ENCODE assay signal across 7 mouse cellular contexts in the genomic region with DNA sequence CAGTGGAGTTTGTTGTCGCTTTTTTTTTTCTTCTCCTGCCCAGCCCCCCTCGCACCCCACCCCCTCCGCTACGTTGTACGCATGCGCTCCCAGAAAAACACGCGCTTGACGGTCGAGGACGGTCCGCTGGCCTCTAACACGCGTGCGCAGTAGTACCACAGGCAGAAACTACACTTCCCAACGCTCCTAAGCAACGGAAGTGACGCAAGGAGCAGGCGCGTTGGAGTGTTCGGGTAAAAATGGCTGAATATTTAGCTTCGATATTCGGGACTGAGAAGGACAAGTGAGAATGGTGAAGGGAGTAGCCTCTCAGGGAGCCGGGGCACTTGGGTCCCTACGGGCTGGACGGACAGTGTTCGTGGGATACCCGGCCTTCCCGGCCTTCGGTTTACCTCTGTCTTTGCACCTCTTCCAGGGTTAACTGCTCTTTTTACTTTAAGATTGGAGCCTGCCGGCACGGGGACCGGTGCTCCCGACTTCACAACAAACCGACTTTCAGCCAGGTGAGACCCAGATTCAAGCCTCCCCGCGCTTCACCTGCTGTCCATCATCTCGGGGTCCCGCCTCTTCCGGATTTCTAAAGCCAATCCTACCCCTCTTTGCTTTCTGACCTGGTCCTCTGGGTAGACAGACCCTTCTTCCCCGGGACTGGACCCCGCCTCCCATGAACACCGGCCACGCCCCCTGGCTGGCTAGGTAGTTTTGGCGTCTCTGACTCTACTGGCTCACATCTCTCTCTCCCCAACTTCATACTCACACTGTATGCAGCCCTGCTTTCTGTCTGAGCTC. TPM values are rescaled to one million over a fixed set of nuclear protein-coding genes. Genes with fewer than 3 reads are reported as not detected.
DNase-seq lines count a peak whose midpoint lies in the region; ATAC-seq lines count a peak whose summit lies in the region.

Gene U2af1l4, plus strand, starts transcription at position 185 of the 789 bp plus-strand sequence.
Gene Gm49396, plus strand, starts transcription at position 228 of the 789 bp plus-strand sequence.
Gene Psenen, minus strand, starts transcription at position 511 of the 789 bp plus-strand sequence.

- intact Hi-C loops in gastrocnemius, postnatal 36 days (cut with DNase I): no loop called here
- intact Hi-C loops in left cerebral cortex, postnatal 25 days (cut with DNase I): loop anchor here (1.0 kb wide), 1 partner anchor 25 kb away; the partner anchor contains the start of gene Kmt2b

- no peaks in the 10 kb centered on the region for H3K9me3 ChIP-seq in intestine, embryonic 15.5 days
- H3K9me3 ChIP-seq in midbrain, embryonic 10.5 days (replicated peaks): no peaks in the 10 kb centered on the region

- WGBS in intestine, embryonic 15.5 days: 0% methylated on average over 45 of the region's 45 CpGs
- under 1% methylated on average over 45 of the region's 45 CpGs for WGBS in midbrain, embryonic 10.5 days

- peak within 1 kb of the TSS; percentile 67 for H3K4me3 ChIP-seq in intestine, embryonic 15.5 days (replicated peaks)
- H3K4me3 ChIP-seq in midbrain, embryonic 10.5 days: peak within 1 kb of the TSS; percentile 71

- peak within 1 kb of the TSS; percentile 77 for H3K4me2 ChIP-seq in intestine, embryonic 15.5 days (replicated peaks)

- H3K4me1 ChIP-seq in intestine, embryonic 15.5 days (replicated peaks): peaks cover 18% of the 10 kb centered on the region; the same call in 1 of the 2 replicates
- H3K4me1 ChIP-seq in midbrain, embryonic 10.5 days: peaks cover 28% of the 10 kb centered on the region

- peak; percentile 90 for ATAC-seq in intestine, embryonic 15.5 days

- DNase-seq in adrenal gland, adult 2 months: peak; percentile 95
- peak; percentile 98 for DNase-seq in embryo, embryonic 11.5 days (ENCODE audit: low read depth, low spot score)
- DNase-seq in gastrocnemius, postnatal 36 days: peak; percentile 90 to 96
- DNase-seq in left cerebral cortex, postnatal 25 days (ENCODE audit: low spot score in 2 of 2): peak; percentile 95 to 98
- peak; percentile 97 for DNase-seq in midbrain, embryonic 10.5 days (ENCODE audit: low spot score)
- peak; percentile 96 for DNase-seq in right cerebral cortex, postnatal 4 days

- H3K27ac ChIP-seq in intestine, embryonic 15.5 days: peak within 1 kb of the TSS; percentile 96
- peak within 1 kb of the TSS; percentile 93 for H3K27ac ChIP-seq in midbrain, embryonic 10.5 days (replicated peaks)

- H3K27me3 ChIP-seq in intestine, embryonic 15.5 days (replicated peaks): no peaks in the 10 kb centered on the region
- no peaks in the 10 kb centered on the region for H3K27me3 ChIP-seq in midbrain, embryonic 10.5 days (ENCODE audit: low read depth, poor library complexity, severe bottlenecking)

- peak within 1 kb of the TSS; percentile 70 for H3K9ac ChIP-seq in intestine, embryonic 15.5 days

- H3K36me3 ChIP-seq in intestine, embryonic 15.5 days: peaks cover 18% of the 10 kb centered on the region; the same call in 1 of the 2 replicates
- peaks cover 40% of the 10 kb centered on the region for H3K36me3 ChIP-seq in midbrain, embryonic 10.5 days

RNA-seq across cellular contexts. Expression of gene U2af1l4, which starts in this region (rescaled TPM):
- total RNA-seq in adrenal gland, adult 2 months (2021): 10 to 100 TPM; 73.3 to 92.5 TPM
- 80.1 and 92.3 TPM in 2 replicates for polyA plus RNA-seq in adrenal gland, adult 2 months (2012; rRNA removed)
- total RNA-seq in gastrocnemius, postnatal 36 days (2021): 10 to 100 TPM; 51.8 to 52.3 TPM
- polyA plus RNA-seq in intestine, embryonic 15.5 days (2015; fragmentation: Nextera tagmentation; extraction: Ambion mirVana): 73.4 and 76.6 TPM in 2 replicates
- total RNA-seq in left cerebral cortex, postnatal 25 days (2021): 10 to 100 TPM; 57.2 to 69.2 TPM
- 93.2 and 99.5 TPM in 2 replicates for polyA plus RNA-seq in midbrain, embryonic 10.5 days (2016; fragmentation: Nextera tagmentation; extraction: Ambion mirVana)

RNA-seq across cellular contexts. Expression of gene Gm49396, which starts in this region (rescaled TPM):
- total RNA-seq in adrenal gland, adult 2 months (2021): 1 to 10 TPM; 3.6 to 4.8 TPM
- polyA plus RNA-seq in adrenal gland, adult 2 months (2012; rRNA removed): 0.93 and 1.7 TPM in 2 replicates
- 1 to 10 TPM; 1.8 TPM for total RNA-seq in gastrocnemius, postnatal 36 days (2021)
- 9.0 and 10.3 TPM in 2 replicates for polyA plus RNA-seq in intestine, embryonic 15.5 days (2015; fragmentation: Nextera tagmentation; extraction: Ambion mirVana)
- 1 to 10 TPM; 5.7 TPM for total RNA-seq in left cerebral cortex, postnatal 25 days (2021)
- polyA plus RNA-seq in midbrain, embryonic 10.5 days (2016; fragmentation: Nextera tagmentation; extraction: Ambion mirVana): 17.0 and 19.6 TPM in 2 replicates

RNA-seq across cellular contexts. Expression of gene Psenen, which starts in this region (rescaled TPM):
- total RNA-seq in adrenal gland, adult 2 months (2021): 100 to 1,000 TPM; 185 to 190 TPM
- 88.6 and 123 TPM in 2 replicates for polyA plus RNA-seq in adrenal gland, adult 2 months (2012; rRNA removed)
- total RNA-seq in gastrocnemius, postnatal 36 days (2021): 10 to 100 TPM; 95.1 to 99.1 TPM
- polyA plus RNA-seq in intestine, embryonic 15.5 days (2015; fragmentation: Nextera tagmentation; extraction: Ambion mirVana): 148 and 151 TPM in 2 replicates
- total RNA-seq in left cerebral cortex, postnatal 25 days (2021): 10 to 100 TPM; 82.7 to 90.1 TPM
- 131 and 133 TPM in 2 replicates for polyA plus RNA-seq in midbrain, embryonic 10.5 days (2016; fragmentation: Nextera tagmentation; extraction: Ambion mirVana)

Comparison
In these comparisons a context has a peak if more than half of its experiments do, and no peak if none do; other contexts are left out.
1. Peak in every context shown above with its lines: DNase-seq, ATAC-seq, H3K4me3 ChIP-seq and H3K27ac ChIP-seq.